Mouse (Mus musculus): ENCODE data around the gene Get4.

The Get4 gene

DNA sequence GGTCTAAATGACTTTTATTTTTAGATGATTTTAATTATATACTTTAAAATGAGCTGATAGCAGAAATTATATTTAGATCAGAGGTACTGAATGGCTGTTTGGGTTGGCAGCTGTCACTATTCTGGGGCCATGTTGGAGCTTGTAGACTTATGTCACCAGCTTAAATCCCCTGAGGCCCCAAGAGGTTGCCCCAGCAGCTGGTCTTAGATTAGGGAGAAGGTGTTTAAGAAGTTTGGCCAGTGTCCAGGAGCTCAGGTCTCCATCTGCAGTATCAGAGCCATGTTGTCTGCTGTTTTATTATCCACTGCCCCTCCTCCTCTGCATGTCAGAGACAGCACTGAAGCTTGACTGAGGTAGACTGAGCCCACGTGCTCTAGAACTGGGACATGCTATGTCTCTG is 8.7 kb upstream of the Get4 start:
- DNase-seq, result no peak

DNA sequence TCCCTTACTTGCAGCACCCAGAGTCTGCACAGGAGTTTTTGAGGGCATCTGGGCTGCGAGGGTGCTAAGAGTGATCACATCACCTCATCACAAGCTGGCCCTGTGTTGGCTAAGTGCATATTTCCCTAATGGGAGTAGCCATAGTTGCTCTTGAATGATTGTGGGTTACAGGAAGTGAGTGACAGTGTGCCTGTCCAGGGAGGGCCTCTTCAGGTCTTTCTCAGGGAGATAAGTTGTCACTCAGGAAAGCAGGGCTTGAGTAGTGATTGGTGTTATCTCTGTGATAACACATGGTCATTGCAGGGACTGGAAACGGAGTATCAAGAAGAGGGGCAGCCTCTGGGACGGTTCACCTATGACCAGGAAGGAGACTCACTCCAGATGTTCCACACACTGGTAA is 4.4 kb upstream of the Get4 start:
- DNase-seq, result no peak

DNA sequence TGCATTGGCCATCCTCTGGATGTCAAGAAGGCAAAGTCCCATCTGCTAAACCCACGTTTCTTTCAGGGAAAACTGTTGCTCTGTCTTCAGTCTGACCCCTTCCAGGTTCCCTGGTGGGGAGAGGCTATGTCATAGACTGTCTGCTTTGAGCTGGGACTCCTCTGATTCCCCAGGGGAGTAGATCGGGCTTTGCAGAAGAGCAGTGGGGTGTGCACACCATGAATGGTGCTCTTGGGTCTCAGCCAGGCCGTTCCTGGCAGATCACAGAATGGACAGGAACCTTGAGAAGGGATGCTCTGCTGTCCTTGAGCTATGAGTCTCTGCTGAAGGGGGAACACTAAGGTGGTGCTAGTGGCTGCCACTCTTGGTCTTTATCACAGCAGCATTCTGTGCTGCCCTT is 3.3 kb upstream of the Get4 start:
- no peak for DNase-seq

DNA sequence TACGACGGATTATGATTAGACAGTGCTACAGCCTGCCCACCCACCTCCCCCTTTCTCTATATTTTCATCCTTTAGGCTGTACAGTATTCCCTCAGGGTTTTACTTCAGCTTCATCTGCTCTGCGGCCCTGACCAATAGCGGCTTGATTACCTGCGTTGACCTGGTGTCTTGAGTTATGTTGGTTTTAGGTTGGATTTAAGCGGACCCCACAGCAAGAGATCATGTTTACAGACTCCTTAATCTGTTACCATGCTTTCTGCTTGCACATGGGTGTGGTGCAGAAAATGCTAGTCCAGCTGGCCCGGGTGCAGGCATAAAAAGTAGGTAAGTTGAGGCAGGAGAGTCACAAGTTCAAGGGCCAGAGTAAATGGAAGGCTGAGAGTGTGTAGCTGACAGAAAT is 845 bp upstream of the Get4 start:
- no peak for DNase-seq

DNA sequence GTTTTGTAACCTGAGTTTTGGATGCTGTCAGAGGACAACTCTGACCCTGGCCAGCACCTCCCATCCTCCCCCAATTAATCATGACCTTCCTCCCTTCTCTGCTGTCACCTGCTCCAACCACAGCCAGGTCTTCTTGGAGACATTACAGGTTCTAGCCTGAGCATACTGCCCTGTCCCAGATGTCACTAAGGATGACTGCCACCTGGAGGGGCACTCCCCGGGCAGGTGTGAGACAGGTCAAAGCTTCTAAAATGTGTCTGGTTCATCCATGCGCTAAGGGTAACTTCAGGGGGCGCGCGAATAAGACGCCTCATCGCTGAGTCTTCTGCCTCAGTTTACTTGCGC is 416 bp upstream of the Get4 start:
- no peak for DNase-seq

DNA sequence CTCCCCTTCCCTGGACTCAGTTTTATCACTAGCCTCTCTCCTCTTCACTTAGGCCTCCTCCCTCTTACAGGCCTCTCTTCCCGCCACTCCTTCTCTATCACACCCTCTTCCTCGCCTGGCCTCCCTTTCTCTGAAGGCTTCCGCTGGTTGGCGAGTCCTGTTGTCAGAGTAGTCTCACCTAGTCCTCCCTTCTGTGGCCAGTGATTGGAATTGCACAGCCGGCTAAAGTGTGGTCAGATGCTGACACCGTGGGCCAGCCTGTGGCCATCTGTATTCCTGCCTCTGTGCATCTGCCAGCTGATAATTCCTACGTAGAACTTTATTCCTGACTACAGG is 754 bp downstream of the Get4 start:
- no peak for DNase-seq

DNA sequence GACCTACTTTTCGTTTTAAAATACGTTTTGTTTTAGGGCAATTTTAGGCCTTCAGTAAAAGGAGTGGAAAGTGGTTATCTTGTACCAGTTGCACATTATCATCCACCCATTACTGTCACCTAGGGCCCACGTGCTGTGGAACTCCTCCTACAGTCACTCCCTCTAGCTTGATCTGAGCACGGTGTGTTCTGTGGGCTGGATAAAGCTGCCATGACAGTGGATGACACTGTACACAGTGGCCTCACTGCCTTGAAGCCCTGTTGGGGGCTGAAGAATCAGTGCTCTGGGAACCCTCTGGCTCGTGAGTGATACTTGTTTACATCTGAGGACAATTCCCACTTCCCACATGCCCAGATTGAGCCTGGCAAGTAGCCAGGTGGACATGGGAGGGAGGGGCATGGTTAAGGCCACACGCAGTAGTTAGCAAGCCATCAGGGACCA is 1.2 kb downstream of the Get4 start:
- peak; percentile 43 for DNase-seq

DNA sequence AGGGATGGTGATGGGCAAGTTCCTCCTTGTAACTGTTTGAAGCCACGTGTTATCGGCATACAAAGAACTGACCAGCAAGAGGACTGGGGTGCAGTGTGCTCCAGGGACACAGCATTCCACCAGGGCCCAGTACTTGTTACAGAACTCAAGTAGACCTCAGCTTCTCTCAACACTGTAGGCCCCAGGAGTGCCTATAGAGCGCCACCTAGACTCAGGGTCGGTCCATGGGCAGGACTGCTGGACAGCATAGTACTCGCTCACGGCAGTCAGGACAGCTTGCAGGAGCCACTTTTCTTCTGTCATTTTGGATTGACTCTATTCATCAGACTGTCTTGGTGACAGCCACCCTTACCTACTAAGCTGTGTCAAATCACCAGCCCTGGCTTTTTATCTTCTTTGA is 2.8 kb downstream of the Get4 start:
- DNase-seq, result no peak

DNA sequence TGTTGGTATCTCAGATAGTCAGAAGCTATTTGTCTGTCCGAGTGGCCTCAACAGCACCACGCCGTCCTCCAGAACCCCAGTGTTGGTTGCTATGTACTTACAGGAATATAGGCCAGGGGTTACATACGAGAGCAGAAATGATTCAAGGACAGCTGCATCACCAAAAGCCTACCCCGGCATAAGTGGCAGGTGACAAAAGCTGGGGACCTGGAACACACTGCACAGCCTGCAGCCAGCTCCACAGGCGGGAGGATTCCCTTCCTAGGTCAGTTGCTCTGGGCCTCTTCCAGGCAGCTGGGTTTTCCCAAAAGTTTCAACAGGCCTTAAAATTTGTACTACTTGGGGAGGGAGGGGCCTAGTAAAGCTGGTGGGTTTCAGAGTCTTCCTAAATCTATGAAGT is 3.7 kb downstream of the Get4 start:
- no peak for DNase-seq

DNA sequence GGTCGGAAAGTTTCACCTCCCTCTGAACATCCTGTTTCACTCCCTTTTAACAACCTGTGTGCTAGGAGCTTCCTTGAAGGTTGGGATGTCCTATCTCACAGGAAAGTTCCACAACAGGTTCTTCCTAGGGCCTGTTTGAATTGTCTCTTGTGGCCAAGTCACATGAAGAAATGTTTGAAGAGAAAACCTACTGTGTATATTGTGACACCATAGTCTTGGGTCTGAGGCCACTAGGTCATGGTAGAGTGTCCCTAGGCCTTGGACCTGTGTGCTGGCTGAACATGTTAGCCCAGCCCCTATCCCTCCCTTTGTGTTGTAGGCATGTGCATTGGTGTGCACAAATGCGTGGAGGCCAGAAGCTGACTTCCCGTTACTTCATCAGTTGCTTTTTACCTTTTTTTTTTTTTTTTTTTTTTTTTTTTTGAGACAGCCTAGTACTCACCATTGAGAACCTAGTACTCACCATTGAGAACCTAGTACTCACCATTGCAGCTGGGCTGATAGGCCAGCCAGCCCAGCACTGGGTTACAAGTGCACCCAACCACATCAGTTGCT is 4.2 kb downstream of the Get4 start:
- no peak for DNase-seq

DNA sequence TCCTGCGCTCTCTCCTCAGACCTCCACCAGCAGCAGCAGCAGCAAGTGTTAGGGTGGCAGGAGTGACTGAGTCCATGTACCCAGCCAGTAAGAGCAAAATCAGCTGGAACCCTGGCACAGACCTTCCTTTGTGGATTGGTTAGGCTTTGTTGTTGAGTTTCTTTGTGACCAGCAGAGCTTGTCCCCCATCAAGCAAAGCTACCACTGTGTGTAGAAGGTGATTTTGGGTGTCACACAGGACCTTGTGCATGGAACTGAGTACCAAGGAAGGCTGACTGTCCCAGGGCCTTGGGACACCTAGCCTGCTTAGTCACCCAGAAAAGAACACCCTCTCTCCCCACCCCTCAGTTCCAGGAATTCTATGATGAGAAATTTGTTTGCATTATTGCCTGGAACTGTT is 5.1 kb downstream of the Get4 start:
- no peak for DNase-seq

DNA sequence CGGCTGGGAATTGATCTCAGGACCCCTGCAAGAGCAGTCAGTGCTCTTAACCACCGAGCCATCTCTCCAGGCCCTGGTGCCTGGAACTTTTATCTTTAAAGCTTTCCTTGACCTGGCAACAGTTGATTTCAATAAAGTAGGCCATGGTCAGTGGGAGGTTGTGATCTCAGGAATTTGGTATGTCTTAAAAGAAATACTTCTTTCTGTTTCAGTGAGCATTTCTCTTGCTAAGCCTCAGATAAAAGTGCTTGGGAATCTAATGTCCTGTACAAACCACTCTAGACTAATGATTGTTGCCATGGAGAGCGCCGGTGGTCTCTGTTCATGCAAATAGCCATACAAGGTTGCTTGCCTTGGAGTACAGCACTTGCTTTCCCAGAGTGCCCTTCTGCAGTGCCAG is 5.7 kb downstream of the Get4 start:
- no peak for DNase-seq

DNA sequence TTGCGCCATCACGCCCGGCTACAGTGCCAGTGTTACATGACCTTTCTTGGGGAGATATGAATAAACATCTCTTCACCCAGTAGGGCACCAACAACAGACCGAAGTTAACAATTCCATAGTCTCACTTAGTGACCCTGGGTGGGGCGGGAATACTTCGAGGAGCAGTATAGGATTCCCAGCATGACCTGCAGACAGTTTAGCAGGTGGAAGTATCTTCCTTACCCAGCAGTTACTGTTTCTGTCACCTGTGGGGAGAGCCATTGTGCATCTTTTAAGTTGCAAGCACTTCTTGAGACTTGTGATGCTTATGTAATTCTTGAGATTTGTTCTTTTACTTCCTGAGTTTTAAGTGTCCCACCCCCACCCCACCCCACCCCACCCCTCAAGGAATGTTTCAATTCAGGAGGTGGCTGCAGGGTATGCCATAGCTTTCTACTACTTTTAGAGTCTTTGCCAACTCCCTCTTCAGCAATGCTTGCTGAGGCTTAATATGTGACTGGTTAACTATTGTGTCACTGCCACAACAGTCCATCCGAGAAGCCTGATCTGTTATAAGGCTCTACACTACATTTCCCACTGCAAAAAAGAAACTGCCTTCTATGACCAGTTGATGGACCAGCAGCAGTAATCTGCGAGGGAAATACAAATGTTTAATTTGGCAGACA is 6.4 kb downstream of the Get4 start:
- DNase-seq, result peak; percentile 36

DNA sequence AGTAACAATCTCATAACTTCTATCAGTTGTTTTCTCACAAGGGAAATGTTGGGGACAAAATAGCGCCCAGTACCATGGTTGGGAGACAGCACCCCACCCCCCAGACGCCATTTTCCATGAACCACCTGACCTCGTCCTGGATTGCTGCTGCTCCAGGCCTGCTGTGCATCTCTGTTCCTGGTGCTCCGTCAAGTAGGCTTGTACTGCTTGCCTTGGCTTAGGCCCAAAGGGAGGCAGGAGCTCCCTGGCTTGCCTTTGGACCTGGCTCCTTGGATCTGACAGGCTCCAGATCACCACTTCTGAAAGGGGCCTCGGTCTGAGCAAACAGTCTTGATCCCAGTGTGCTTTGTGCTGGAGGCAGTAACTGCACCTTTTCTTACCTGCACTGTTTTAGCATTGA is 7.7 kb downstream of the Get4 start:
- DNase-seq, result peak; percentile 55

DNA sequence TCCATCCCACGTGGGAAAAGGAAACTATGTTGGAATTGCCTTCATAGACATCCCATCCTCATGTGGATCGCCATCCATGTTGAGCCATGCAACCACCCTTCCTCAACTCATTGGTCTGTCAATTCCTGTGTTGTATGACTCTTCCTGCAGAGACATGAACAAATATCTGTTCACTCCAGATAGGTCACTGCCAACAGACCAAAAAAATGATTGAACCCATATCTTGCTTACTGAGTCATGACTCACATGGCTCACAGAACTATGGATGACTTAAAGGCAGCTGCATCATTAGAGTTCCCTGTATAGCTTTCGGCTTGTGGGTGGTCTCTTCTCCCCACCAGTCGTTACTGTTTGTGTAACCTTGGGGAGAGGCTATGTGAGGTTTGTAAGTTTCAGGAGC is 9.3 kb downstream of the Get4 start:
- DNase-seq, result no peak

DNA sequence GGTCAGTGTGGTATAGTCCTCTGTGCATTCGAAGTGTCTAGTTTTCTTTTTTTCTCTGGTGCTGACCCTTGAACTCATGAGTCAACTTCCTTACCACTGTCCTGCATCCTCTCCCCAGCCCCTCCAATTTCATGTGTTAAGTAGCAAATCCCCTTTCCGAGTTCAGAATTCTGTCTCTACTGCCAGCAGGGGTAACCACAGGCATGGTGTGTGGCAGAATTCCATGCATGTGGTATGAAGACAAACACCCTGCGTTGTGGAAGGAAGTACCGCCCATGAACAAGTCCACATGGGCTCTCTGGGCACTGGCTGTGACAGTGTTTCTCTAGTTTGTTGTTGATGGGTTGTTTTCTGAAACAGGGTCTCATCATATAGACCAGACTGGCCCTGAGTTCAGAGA is 15.5 kb downstream of the Get4 start:
- DNase-seq, result no peak

DNA sequence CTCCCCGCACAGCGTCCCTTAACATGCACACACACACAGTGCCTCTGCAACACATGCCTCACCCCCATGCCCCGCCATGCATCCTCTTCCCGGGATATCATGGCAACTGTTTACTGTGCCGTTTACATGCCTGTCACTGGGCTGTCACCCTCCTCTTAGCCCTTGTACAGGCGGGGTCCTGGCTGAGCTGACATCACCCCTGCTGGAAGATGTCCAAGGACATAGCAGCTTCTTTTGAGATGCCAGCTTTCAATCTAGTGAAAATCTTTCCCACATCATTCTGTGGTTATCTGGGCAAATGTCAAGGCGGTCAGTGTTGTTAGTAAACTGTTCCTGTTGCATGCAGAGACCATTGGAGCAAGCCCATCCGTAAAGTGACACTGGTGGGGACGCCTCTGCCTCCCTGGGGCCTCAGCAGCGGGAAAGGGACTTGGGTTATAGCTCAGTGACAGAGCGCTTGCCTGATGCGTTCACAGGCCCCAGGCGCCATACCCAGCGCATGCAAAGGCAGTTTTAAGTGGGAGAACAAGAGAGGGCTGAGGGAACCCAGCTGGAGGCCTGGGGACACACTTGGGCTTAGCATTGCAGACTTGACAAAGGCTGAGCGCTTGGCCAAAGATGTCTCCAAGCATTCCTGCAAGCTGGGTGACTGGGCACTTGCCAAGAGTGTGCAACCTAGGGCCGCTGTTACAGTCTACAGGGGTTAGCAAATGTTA is 18.8 kb downstream of the Get4 start:
- DNase-seq, result no peak

DNA sequence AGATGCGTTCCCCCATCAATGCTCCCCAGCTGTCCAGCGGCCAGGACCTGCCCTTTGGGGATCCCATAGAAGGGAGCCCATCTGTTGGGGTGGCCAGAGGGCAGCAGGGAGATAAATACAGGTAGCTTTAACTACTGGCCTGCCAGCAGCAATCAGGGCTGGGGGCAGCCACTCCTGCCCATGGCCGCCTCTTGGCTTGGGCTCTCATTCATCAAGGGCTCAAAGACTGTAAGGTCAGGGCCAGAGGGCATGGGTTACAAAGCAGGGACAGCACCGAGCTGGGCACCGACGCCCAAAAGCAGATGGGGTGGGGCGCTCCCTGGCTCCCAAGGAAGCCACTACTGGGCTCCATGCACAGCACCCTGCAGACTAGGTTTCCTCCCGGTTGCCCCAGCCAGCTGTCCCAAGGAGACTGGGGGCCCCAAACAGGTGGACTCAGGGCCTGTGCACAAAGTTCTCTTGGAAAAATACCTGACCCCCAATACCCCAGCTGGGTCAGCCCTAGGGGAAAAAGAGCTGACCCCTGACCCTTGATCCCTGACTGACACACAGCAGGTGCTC is 19.9 kb downstream of the Get4 start:
- no peak for DNase-seq

DNA sequence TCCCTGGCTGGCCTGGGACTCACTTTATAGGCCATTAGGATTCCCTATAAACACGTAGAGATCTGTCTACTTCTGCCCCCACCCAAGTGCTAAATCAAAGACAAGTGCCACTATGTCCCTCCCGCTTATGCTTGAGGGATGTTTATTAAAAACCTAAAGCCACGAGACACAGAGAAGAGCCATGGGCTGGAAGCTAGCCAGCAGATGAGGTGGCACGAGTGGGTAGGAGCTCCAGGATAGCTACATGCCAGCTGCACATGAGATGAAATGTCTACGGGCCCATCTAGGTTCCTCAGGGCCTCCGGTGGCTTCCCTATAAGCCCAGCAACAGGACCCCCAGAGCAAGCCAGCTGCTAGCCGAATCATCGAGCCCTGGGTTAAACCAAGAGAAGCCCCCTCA is 25.2 kb downstream of the Get4 start:
- DNase-seq, result no peak

DNA sequence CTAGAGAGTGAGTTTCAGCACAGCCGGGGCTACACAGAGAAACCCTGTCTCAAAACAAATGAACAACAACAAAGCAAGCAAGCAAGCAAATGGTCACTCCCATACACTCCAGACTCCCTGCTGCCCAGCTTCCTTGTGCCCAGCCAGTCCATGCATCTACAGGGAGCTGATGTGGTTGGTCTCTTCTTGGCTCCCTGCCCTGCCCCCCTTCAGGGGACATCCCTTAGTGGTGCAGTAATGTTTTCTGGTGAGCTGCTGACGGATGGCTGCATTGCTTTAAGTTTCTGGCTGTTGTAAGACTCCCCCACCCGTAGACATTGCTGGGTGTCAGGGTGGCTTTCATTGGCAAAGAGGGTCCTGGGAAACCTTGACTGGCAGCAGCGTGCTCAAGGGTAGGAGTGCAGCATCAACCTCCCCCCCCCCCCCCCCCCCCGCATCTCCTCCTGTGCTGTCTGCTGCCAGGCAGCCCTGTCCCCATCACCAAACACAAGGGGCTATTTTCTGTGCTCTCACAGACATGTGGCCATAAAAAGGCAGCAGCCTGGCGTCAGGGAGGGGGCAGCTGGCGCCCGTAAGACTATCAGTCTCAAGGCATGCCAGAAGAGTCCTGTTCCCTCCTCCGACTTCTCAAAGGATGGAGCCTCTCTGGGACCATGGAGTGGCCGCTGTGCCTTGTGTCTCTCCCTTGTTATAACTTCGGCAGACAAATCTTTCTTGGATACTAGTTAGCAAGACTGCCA is 29.4 kb downstream of the Get4 start:
- DNase-seq, result no peak

DNA sequence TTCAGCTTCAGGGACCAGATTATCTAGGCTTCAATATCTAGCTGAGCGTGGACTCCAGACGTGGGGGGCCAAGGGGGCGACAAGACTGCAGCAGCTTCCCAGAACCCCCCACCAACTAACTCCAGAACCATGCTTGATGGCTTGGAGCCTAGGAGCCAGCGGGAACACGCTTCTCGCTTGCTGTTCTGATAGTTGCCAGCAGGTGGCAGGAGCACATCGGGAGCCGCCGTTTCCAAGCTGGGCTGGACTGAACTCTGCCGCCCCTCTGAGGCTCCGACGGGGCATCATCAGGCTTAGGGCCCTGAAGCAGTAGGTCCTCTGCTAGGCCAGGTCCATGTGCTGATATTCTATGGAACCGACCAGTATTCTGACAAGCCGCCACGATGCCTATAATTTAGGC is 30.1 kb downstream of the Get4 start:
- peak; percentile 88 for DNase-seq

DNA sequence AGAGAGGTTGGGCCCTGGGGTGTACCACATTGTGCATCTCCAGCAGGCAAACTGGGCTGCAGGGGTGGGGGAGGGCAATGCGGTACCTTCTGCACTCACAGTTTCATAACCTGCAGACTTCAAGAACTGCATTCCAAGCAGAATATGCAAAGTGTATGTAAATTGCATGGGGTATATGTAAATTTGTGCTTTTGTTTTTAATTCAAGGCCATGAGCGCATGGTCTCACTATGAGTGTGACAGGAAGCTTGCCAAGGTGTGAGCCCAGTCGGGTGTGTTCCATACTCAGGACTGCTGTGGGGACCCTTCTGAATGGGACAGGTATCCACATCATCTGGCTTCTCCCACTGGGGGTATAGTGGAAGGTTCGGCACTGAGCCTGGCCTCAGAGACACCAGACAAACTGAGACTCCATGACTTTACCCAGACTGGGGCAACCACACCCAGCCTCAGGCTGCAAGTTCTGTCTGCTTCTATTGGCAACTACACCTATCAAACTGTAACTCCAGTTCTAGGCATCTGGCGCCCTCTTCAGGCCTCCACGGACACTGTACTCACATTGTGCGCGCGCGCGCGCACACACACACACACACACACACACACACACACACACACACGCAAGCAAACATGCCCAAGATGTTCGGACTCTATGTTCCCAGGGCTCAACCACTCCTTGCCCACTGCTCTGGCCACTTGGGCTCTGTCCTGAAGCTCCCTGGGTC is 31.5 kb downstream of the Get4 start:
- no peak for DNase-seq

DNA sequence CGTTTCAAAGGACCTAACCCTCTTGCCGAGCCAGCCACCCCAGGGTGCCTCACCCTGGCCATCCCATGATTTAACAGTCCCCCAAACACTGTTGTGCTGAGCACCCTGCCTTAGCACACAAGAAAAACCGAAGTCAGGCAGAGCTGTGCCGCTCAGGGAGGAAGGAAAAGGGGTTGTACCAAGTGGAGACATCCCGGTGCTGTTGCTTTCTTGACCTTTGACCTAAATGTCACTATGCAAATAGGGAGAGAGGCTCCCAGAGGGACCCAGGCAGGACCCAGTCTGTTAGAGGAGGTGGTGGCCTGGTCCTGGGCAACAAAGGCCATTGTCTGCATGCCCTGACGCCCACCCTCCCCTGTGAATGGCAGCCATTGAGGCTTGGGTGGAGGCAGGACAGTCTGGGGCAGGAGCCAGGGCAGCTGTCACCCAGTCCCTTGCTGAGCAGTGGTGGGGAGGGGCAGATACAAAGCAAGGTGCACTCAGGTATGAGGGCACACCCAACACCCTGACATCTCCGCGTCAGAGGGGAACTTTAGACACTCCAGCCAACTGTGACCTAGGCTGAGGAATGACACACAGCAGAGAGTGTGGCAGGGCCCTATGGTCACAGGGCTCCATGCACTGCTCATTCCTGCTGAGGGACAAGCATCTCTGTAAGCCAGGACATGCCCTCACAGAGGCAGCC is 33.4 kb downstream of the Get4 start:
- no peak for DNase-seq
